Mouse (Mus musculus) lung, postnatal 0 days (tissue): ENCODE results near the gene Olfr1048. TPM values are rescaled to one million over a fixed set of nuclear protein-coding genes. Genes with fewer than 3 reads are reported as not detected.
"Not testable (repeated sequence)": the region's sequence is repeated elsewhere in the genome, so short reads cannot be mapped to it uniquely, and the experiment has no call there.

ENCODE experiments used
- ATAC-seq: fragments of 200-750 bp; cut with Nextera tagmentation; 2 replicates; pipeline ENCODE4 v1.8.0; 2017; ENCODE audit warnings: moderate library complexity
- DNase-seq: peaks from one replicate; pipeline ENCODE4 v3.0.0-alpha.2; 2016; ENCODE audit warnings: low spot score
- H3K27ac ChIP-seq: fragments of 300-500 bp; sonication (generic); 2 replicates; pipeline ENCODE4 v1.5.1; 2014; ENCODE audit warnings: antibody characterized with exemption, mild to moderate bottlenecking, low read length, mixed read lengths
- H3K27me3 ChIP-seq: fragments of 300-500 bp; sonication (generic); replicated peaks from 2 replicates; pipeline ENCODE4 v1.6.1; 2014; ENCODE audit warnings: low read length, mixed read lengths; ENCODE audit not compliant: insufficient read depth
- H3K36me3 ChIP-seq: fragments of 300-500 bp; sonication (generic); 2 replicates; pipeline ENCODE4 v1.6.1; 2014; ENCODE audit warnings: low read length, mixed read lengths; ENCODE audit not compliant: insufficient read depth
- H3K4me1 ChIP-seq: fragments of 300-500 bp; sonication (generic); 2 replicates; pipeline ENCODE4 v1.6.1; 2014; ENCODE audit warnings: antibody characterized with exemption, low read depth, low read length, mixed read lengths; ENCODE audit not compliant: insufficient read depth
- H3K4me2 ChIP-seq: fragments of 300-500 bp; sonication (generic); replicated peaks from 2 replicates; pipeline ENCODE4 v1.6.1; 2014; ENCODE audit warnings: low read depth, mild to moderate bottlenecking, low read length, moderate library complexity, mixed read lengths
- H3K4me3 ChIP-seq: fragments of 300-500 bp; sonication (generic); 2 replicates; pipeline ENCODE4 v1.5.1; 2014; ENCODE audit warnings: low read depth, low read length
- H3K9ac ChIP-seq: fragments of 300-500 bp; sonication (generic); replicated peaks from 2 replicates; pipeline ENCODE4 v1.6.1; 2014; ENCODE audit warnings: low read depth, mild to moderate bottlenecking
- H3K9me3 ChIP-seq: fragments of 300-500 bp; sonication (generic); 2 replicates; pipeline ENCODE4 v1.6.1; 2016; ENCODE audit warnings: low read length, mixed read lengths
- CTCF ChIP-seq: IDR thresholded peaks from 2 replicates; pipeline ENCODE4 v1.5.1; 2016; ENCODE audit warnings: antibody characterized with exemption, mild to moderate bottlenecking
- EP300 ChIP-seq: IDR thresholded peaks from 2 replicates; pipeline ENCODE4 v1.6.1; 2016; ENCODE audit warnings: antibody characterized with exemption, mild to moderate bottlenecking, control low read depth
- WGBS: fragments of 180-500 bp; shearing (Covaris S2); extraction: QIAGEN DNeasy Blood & Tissue Kit; methylation state at CpG from one replicate; pipeline ENCODE4 v1.1.7; 2014; 5-methylcytosine and 5-hydroxymethylcytosine counted together
- polyA plus RNA-seq: library from polyadenylated mRNA; unstranded; fragments of >200 nt; fragmentation: Nextera tagmentation; extraction: Ambion mirVana; gene quantifications from 2 replicates; pipeline ENCODE4 v1.2.1, GENCODE M21; 2015

Olfr1048 gene
- polyA plus RNA-seq = not detected in 2 replicates

GRCm38 (mm10) chr2:86240189-86240588 is at the start of gene Olfr1048:
Gene Olfr1048 (minus strand): TSS chr2:86240289.
- Histone ChIP-seq H3K36me3 (no peaks in the 10 kb centered on the region), H3K4me2 (no peak within 1 kb of the TSS), H3K4me3 (no peak within 1 kb of the TSS), H3K4me1 (no peaks in the 10 kb centered on the region), H3K27me3 (no peaks in the 10 kb centered on the region), H3K9me3 (no peaks in the 10 kb centered on the region), H3K27ac (no peak within 1 kb of the TSS), H3K9ac (no peak within 1 kb of the TSS)
- DNase-seq (no peak), ATAC-seq (no peak)
- no peak for TF ChIP-seq CTCF
- TF ChIP-seq EP300 = no peak

- H3K27me3 ChIP-seq, DNase-seq, H3K27ac ChIP-seq, H3K4me3 ChIP-seq, H3K4me2 ChIP-seq, H3K36me3 ChIP-seq, H3K9ac ChIP-seq, H3K9me3 ChIP-seq, H3K4me1 ChIP-seq, ATAC-seq: not testable (repeated sequence)
Measured at GRCm38 (mm10) chr2:86278988-86279387, 38.9 kb upstream of the Olfr1048 start, which contains the start of gene Olfr1051. Gene Olfr1051 (minus strand): TSS chr2:86279088.

DNA sequence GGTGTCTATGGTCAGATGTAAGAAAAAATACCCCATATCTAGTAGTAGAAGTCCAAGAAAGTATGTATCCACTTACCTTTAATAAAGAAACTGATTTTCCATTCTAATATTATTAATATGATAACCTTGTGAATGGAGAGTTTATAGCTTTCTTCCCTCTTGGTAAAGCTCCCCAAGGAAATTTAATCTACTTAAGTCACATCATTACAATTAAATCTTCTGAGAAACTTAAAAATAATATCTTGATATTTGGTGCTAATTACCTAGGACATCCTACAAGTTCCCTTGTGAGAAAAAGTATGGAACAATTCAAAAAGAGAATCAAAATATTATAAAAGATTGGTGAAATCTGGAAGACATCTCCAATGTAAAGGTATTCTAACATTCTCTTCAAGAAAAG is 18.1 kb upstream of the Olfr1048 start, which contains the start of gene Olfr1049:
TSS of gene Olfr1049 (minus strand) at position 101 of the 400 bp plus-strand sequence.
- H3K9ac ChIP-seq, H3K36me3 ChIP-seq, H3K4me1 ChIP-seq, H3K27ac ChIP-seq, DNase-seq, H3K27me3 ChIP-seq, H3K4me3 ChIP-seq, H3K4me2 ChIP-seq, H3K9me3 ChIP-seq, ATAC-seq: not testable (repeated sequence)

DNA sequence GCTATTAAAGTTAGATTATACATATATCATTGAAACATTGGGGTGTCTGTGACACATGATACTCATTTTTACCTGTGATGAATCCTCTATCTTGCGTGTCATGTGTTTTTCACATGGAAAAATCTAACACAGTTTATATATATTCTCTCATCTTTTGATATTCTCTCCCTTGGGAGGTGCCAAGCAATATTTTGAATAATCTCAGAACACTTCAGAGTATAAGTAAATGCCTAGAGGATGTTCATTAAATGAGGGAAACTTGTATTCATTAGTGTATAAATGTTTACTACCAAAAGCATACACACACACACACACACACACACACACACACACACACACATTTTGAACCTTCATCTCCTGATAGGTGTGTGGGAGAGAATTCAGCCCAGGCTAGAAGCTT is 8.8 kb downstream of the Olfr1048 start, which contains the start of gene Olfr1047:
TSS of gene Olfr1047 (minus strand) at position 101 of the 400 bp plus-strand sequence.
- WGBS = 87% methylated on average over 1 of the region's 1 CpGs
- Histone ChIP-seq H3K4me3 (no peak within 1 kb of the TSS), H3K36me3 (no peaks in the 10 kb centered on the region), H3K4me1 (no peaks in the 10 kb centered on the region), H3K27me3 (no peaks in the 10 kb centered on the region), H3K9ac (no peak within 1 kb of the TSS), H3K9me3 (no peaks in the 10 kb centered on the region), H3K27ac (no peak within 1 kb of the TSS), H3K4me2 (no peak within 1 kb of the TSS)
- no peak for TF ChIP-seq CTCF
- no peak for TF ChIP-seq EP300
- DNase-seq = no peak
- no peak for ATAC-seq

GRCm38 (mm10) chr2:86219214-86219613 is 20.9 kb downstream of the Olfr1048 start, which contains the start of gene Olfr1046:
Gene Olfr1046 (minus strand): TSS chr2:86219314.
- Histone ChIP-seq H3K4me2 (no peak within 1 kb of the TSS), H3K9ac (no peak within 1 kb of the TSS), H3K27ac (no peak within 1 kb of the TSS), H3K9me3 (no peaks in the 10 kb centered on the region), H3K4me1 (no peaks in the 10 kb centered on the region), H3K4me3 (no peak within 1 kb of the TSS), H3K36me3 (no peaks in the 10 kb centered on the region), H3K27me3 (no peaks in the 10 kb centered on the region)
- 59% methylated on average over 2 of the region's 2 CpGs for WGBS
- DNase-seq (no peak), ATAC-seq (no peak)
- TF ChIP-seq EP300 (no peak), CTCF (no peak)

- no peak for TF ChIP-seq EP300
- TF ChIP-seq CTCF = no peak
- DNase-seq (no peak), ATAC-seq (no peak)
- H3K4me1 ChIP-seq = no peaks in the 10 kb centered on the region
- H3K36me3 ChIP-seq = no peaks in the 10 kb centered on the region
- no peak within 1 kb of the TSS for H3K4me3 ChIP-seq
- no peak within 1 kb of the TSS for H3K9ac ChIP-seq
- no peak within 1 kb of the TSS for H3K27ac ChIP-seq
- H3K9me3 ChIP-seq = no peaks in the 10 kb centered on the region
- no peak within 1 kb of the TSS for H3K4me2 ChIP-seq
- no peaks in the 10 kb centered on the region for H3K27me3 ChIP-seq
Measured at GRCm38 (mm10) chr2:86202909-86203308, 37.2 kb downstream of the Olfr1048 start, which contains the start of gene Olfr1045. Gene Olfr1045 (minus strand): TSS chr2:86203009.

- Histone ChIP-seq H3K36me3 (no peaks in the 10 kb centered on the region), H3K4me2 (no peak overlapping the region), H3K4me3 (no peak overlapping the region), H3K4me1 (no peaks in the 10 kb centered on the region), H3K9ac (no peak overlapping the region), H3K27me3 (no peaks in the 10 kb centered on the region), H3K9me3 (no peaks in the 10 kb centered on the region), H3K27ac (no peak overlapping the region)
- TF ChIP-seq EP300 = no peak
- WGBS = 33% methylated on average over 1 of the region's 1 CpGs
- ATAC-seq (no peak), DNase-seq (no peak)
Measured at GRCm38 (mm10) chr2:86195863-86196262, 44.2 kb downstream of the Olfr1048 start.
